Mouse (Mus musculus) heart, embryonic 14.5 days (tissue): ENCODE data around the gene Ezh1. TPM values are rescaled to one million over a fixed set of nuclear protein-coding genes. Genes with fewer than 3 reads are reported as not detected.

Experiments used
- ATAC-seq: fragments of 200-750 bp; cut with Nextera tagmentation; 2 replicates; pipeline ENCODE4 v1.8.0; 2017; ENCODE audit warnings: low read depth, moderate TSS enrichment; ENCODE audit not compliant: insufficient number of reproducible peaks, insufficient read depth, low FRiP score
- H3K27ac ChIP-seq, 2 experiments: fragments of 200-500 bp in 1 of 2; fragments of 300-500 bp in 1 of 2; sonication (generic) in 1 of 2; replicated peaks in 1 of 2; 2 replicates each; pipeline ENCODE4 v1.5.1; 2012 to 2014; ENCODE audit warnings: low read depth in 2 of 2, low read length in 2 of 2, control low read depth in 1 of 2, mild to moderate bottlenecking in 1 of 2, mixed read lengths in 1 of 2; ENCODE audit not compliant: control insufficient read depth in 1 of 2, insufficient read depth in 1 of 2
- H3K27me3 ChIP-seq: fragments of 300-500 bp; sonication (generic); 2 replicates; pipeline ENCODE4 v1.6.1; 2014; ENCODE audit warnings: mild to moderate bottlenecking, low read length, control low read depth; ENCODE audit not compliant: control insufficient read depth, insufficient read depth
- H3K36me3 ChIP-seq: fragments of 300-500 bp; sonication (generic); 2 replicates; pipeline ENCODE4 v1.6.1; 2014; ENCODE audit warnings: mild to moderate bottlenecking, control low read depth, low read length, mixed read lengths; ENCODE audit not compliant: control insufficient read depth, insufficient read depth
- H3K4me1 ChIP-seq, 2 experiments: fragments of 200-500 bp in 1 of 2; fragments of 300-500 bp in 1 of 2; sonication (generic) in 1 of 2; 2 replicates each; pipeline ENCODE4 v1.6.1; 2012 to 2014; ENCODE audit warnings: low read length in 2 of 2, control low read depth in 1 of 2, mixed read lengths in 1 of 2; ENCODE audit not compliant: control insufficient read depth in 2 of 2, insufficient read depth in 2 of 2
- H3K4me2 ChIP-seq: fragments of 300-500 bp; sonication (generic); 2 replicates; pipeline ENCODE4 v1.6.1; 2014; ENCODE audit warnings: mild to moderate bottlenecking, low read length
- H3K4me3 ChIP-seq, 2 experiments: fragments of 200-500 bp in 1 of 2; fragments of 300-500 bp in 1 of 2; sonication (generic) in 1 of 2; 2 replicates each; pipeline ENCODE4 v1.5.1; 2012 to 2014; ENCODE audit warnings: low read length in 2 of 2, mild to moderate bottlenecking in 2 of 2, control low read depth in 1 of 2, low read depth in 1 of 2, moderate library complexity in 1 of 2; ENCODE audit not compliant: control insufficient read depth in 1 of 2, insufficient read depth in 1 of 2
- H3K9ac ChIP-seq: fragments of 300-500 bp; sonication (generic); 2 replicates; pipeline ENCODE4 v1.6.1; 2014; ENCODE audit warnings: mild to moderate bottlenecking, low read length
- H3K9me3 ChIP-seq: fragments of 300-500 bp; sonication (generic); 2 replicates; pipeline ENCODE4 v1.6.1; 2016; ENCODE audit warnings: low read length, control low read depth; ENCODE audit not compliant: control insufficient read depth
- WGBS: fragments of 180-500 bp; shearing (Covaris S2); extraction: QIAGEN DNeasy Blood & Tissue Kit; methylation state at CpG from one replicate; pipeline ENCODE4 v1.1.7; 2014; 5-methylcytosine and 5-hydroxymethylcytosine counted together
- polyA plus RNA-seq: library from polyadenylated mRNA; unstranded; fragments of >200 nt; fragmentation: Nextera tagmentation; extraction: Ambion mirVana; gene quantifications from 2 replicates; pipeline ENCODE4 v1.2.1, GENCODE M21; 2014

Ezh1 gene
- polyA plus RNA-seq, 1 experiment from 2014 or later: 13.6 TPM

- Histone ChIP-seq H3K4me1 (peaks cover 31 to 40% of the 10 kb centered on the region in 2 experiments), H3K9ac (no peak overlapping the region), H3K27ac (no peak overlapping the region), H3K36me3 (peaks cover 6% of the 10 kb centered on the region), H3K4me2 (peak overlapping the region; percentile 99), H3K4me3 (peak overlapping the region in 1 of 2 experiments; percentile 64; a peak in 1 of 4 replicates), H3K27me3 (peaks cover 37% of the 10 kb centered on the region), H3K9me3 (no peaks in the 10 kb centered on the region)
- no peak for ATAC-seq
- 8% methylated on average over 32 of the region's 32 CpGs for WGBS
These were observed 37.1 kb upstream of the Ezh1 start for GRCm38 (mm10) chr11:101263138-101263988.

- Histone ChIP-seq H3K9ac (peak overlapping the region; percentile 57), H3K27ac (no peak overlapping the region), H3K9me3 (no peaks in the 10 kb centered on the region), H3K4me2 (peak overlapping the region; percentile 99), H3K4me3 (peak overlapping the region; percentile 28 to 64), H3K27me3 (peaks cover 37% of the 10 kb centered on the region), H3K36me3 (peaks cover 16% of the 10 kb centered on the region), H3K4me1 (peaks cover 31 to 48% of the 10 kb centered on the region in 2 experiments)
- 3% methylated on average over 24 of the region's 24 CpGs for WGBS
- no peak for ATAC-seq
These were observed 36.2 kb upstream of the Ezh1 start for GRCm38 (mm10) chr11:101262272-101262967.

GRCm38 (mm10) chr11:101260826-101261380, 34.6 kb upstream of the Ezh1 start:
- Histone ChIP-seq H3K27ac (peak overlapping the region; percentile 51 to 75; a peak in 3 of 4 replicates), H3K36me3 (peaks cover 18% of the 10 kb centered on the region), H3K4me1 (peaks cover 36 to 52% of the 10 kb centered on the region in 2 experiments), H3K9ac (peak overlapping the region; percentile 82), H3K4me2 (peak overlapping the region; percentile 99), H3K9me3 (no peaks in the 10 kb centered on the region), H3K27me3 (peaks cover 29% of the 10 kb centered on the region), H3K4me3 (peak overlapping the region; percentile 64 to 71)
- WGBS: 0% methylated on average over 30 of the region's 30 CpGs
- ATAC-seq: no peak; the same call in none of the 2 replicates

GRCm38 (mm10) chr11:101259948-101260825, 33.9 kb upstream of the Ezh1 start, which contains the start of gene Wnk4:
Gene Wnk4 (plus strand): TSS chr11:101260567.
- Histone ChIP-seq H3K9me3 (no peaks in the 10 kb centered on the region), H3K36me3 (peaks cover 18% of the 10 kb centered on the region), H3K4me2 (peak within 1 kb of the TSS; percentile 99), H3K4me1 (peaks cover 35 to 55% of the 10 kb centered on the region in 2 experiments), H3K27ac (peak within 1 kb of the TSS; percentile 64 to 75), H3K27me3 (peaks cover 25% of the 10 kb centered on the region), H3K4me3 (peak within 1 kb of the TSS; percentile 64 to 71), H3K9ac (peak within 1 kb of the TSS; percentile 82)
- WGBS: under 1% methylated on average over 42 of the region's 43 CpGs
- ATAC-seq: peak; percentile 77

GRCm38 (mm10) chr11:101259261-101259712, 33.0 kb upstream of the Ezh1 start:
- Histone ChIP-seq H3K27me3 (peaks cover 18% of the 10 kb centered on the region), H3K36me3 (peaks cover 18% of the 10 kb centered on the region), H3K27ac (peak overlapping the region; percentile 28 to 75; a peak in 3 of 4 replicates), H3K4me1 (peaks cover 32 to 52% of the 10 kb centered on the region in 2 experiments), H3K9me3 (no peaks in the 10 kb centered on the region), H3K4me2 (peak overlapping the region; percentile 99), H3K4me3 (peak overlapping the region in 1 of 2 experiments; percentile 64; a peak in 1 of 4 replicates), H3K9ac (peak overlapping the region; percentile 82)
- WGBS: 25% methylated on average over 6 of the region's 6 CpGs
- 0 out of 2 replicates have a peak, but pooled peaks have one; percentile 16 for ATAC-seq

- H3K36me3 ChIP-seq: peaks cover 18% of the 10 kb centered on the region
- no peak overlapping the region for H3K9ac ChIP-seq
- H3K4me2 ChIP-seq: peak overlapping the region; percentile 24; the same call in 1 of the 2 replicates
- no peaks in the 10 kb centered on the region for H3K27me3 ChIP-seq
- no peak overlapping the region for H3K4me3 ChIP-seq
- WGBS: 40% methylated on average over 13 of the region's 13 CpGs
- peak overlapping the region; percentile 80 to 84 for H3K27ac ChIP-seq
- peaks cover 21 to 45% of the 10 kb centered on the region in 2 experiments for H3K4me1 ChIP-seq
- ATAC-seq: no peak
- H3K9me3 ChIP-seq: no peaks in the 10 kb centered on the region
These were observed 29.8 kb upstream of the Ezh1 start for GRCm38 (mm10) chr11:101255826-101256775.
